9 mouse cellular contexts compared by ENCODE assay signal in the genomic region with DNA sequence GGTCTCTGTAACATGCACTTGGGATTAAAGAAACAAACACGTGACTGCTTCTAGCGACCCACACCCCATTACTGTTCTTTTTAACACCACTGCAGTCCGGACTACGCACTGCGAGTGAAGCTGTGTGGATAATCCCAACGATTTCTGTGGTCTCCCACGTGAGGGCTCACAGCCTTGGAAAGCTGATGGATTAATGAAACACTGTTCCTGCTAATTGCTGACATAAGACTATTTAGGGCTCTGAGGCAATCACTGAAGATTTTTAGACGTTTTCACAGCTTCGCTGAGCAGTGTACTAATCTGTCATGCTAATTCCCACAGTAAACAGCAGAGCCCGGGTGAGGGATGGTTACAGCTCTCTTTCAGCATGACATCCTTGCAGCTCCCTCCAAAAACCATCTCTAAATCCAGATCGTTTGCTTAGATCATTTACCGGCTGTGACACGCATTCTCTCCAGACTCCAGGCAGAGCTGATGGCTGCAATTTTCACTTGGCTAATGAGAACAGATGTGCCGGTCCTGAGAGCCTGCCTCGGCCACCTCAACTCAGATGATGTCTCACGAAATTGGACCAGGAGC.
DNase-seq lines count a peak whose midpoint lies in the region; ATAC-seq and TF ChIP-seq lines count a peak whose summit lies in the region.
"Had no signal": no experiment of that assay in that cellular context is flagged by ENCODE, and none has a peak within 500 bp of the region (broad histone marks: within the 10 kb centered on the region; RNA-seq: fewer than 3 reads in every experiment).

No protein-coding gene starts in this region.

- ATAC-seq in forebrain, embryonic 16.5 days, result peak; percentile 92

- H3K4me3 ChIP-seq in ES-E14 (ENCODE audit: insufficient read depth in 1 of 2, low read depth in 1 of 2, low read length in 2 of 2, poor library complexity in 1 of 2, severe bottlenecking in 1 of 2), result no peak overlapping the region
- peak overlapping the region; percentile 22; the same call in 1 of the 2 replicates for H3K4me3 ChIP-seq in forebrain, embryonic 16.5 days (replicated peaks; ENCODE audit: low read length)
- peak overlapping the region; percentile 21; the same call in 1 of the 2 replicates for H3K4me3 ChIP-seq in midbrain, embryonic 10.5 days

- no peaks in the 10 kb centered on the region for H3K27me3 ChIP-seq in forebrain, embryonic 16.5 days (replicated peaks; ENCODE audit: control insufficient read depth, insufficient read depth, low read length)
- H3K27me3 ChIP-seq in midbrain, embryonic 10.5 days (ENCODE audit: low read depth, poor library complexity, severe bottlenecking), result no peaks in the 10 kb centered on the region; the same call in 1 of the 2 replicates

- H3K9me3 ChIP-seq in ES-E14 (ENCODE audit: control insufficient read depth, insufficient read depth, low read depth, low read length), result no peaks in the 10 kb centered on the region
- H3K9me3 ChIP-seq in forebrain, embryonic 16.5 days (ENCODE audit: control insufficient read depth, low read length), result no peaks in the 10 kb centered on the region
- H3K9me3 ChIP-seq in midbrain, embryonic 10.5 days (replicated peaks), result no peaks in the 10 kb centered on the region

- H3K9ac ChIP-seq in ES-E14 (ENCODE audit: insufficient read depth, low read depth, low read length, poor library complexity, severe bottlenecking), result no peak overlapping the region
- H3K9ac ChIP-seq in forebrain, embryonic 16.5 days (replicated peaks; ENCODE audit: low read depth, low read length), result peak overlapping the region; percentile 35; the same call in 1 of the 2 replicates

- H3K4me2 ChIP-seq in forebrain, embryonic 16.5 days (ENCODE audit: low read length), result peak overlapping the region; percentile 51

- no peak overlapping the region for H3K27ac ChIP-seq in ES-E14 (ENCODE audit: insufficient read depth, low read depth, low read length, poor library complexity, severe bottlenecking)
- H3K27ac ChIP-seq in forebrain, embryonic 16.5 days (ENCODE audit: low read length), result peak overlapping the region; percentile 22; the same call in 1 of the 2 replicates
- 0 out of 2 replicates have a peak overlapping the region, but pooled peaks have one; percentile 13 for H3K27ac ChIP-seq in midbrain, embryonic 10.5 days (replicated peaks)

- DNase-seq in heart, adult 11 months, result peak; percentile 85
- no peak for DNase-seq in heart, adult 18-20 months
- DNase-seq in ES-E14 (ENCODE audit: low read depth, low spot score), result no peak
- peak; percentile 25 for DNase-seq in midbrain, embryonic 10.5 days (ENCODE audit: low spot score)
- no peak for DNase-seq in adrenal gland, postnatal 14 days
- no peak for DNase-seq in ovary, adult 18-20 months (ENCODE audit: low spot score)
- no peak for DNase-seq in ovary, postnatal 10 days (ENCODE audit: low spot score)
- DNase-seq: B cell, adult 2 months had no signal

- in situ Hi-C loops in ES-E14 (cut with MboI; ENCODE audit: low sequenced_read_pairs in 2 of 2, unreplicated experiment in 2 of 2), result no loop called here

- 3% methylated on average over 16 of the region's 16 CpGs for WGBS in forebrain, embryonic 16.5 days
- WGBS in midbrain, embryonic 10.5 days, result 25% methylated on average over 16 of the region's 16 CpGs

- H3K36me3 ChIP-seq in ES-E14 (ENCODE audit: control insufficient read depth, insufficient read depth, low read length, poor library complexity, severe bottlenecking), result no peaks in the 10 kb centered on the region
- H3K36me3 ChIP-seq in forebrain, embryonic 16.5 days (ENCODE audit: control insufficient read depth, insufficient read depth), result no peaks in the 10 kb centered on the region
- H3K36me3 ChIP-seq in midbrain, embryonic 10.5 days, result no peaks in the 10 kb centered on the region

- no peaks in the 10 kb centered on the region for H3K4me1 ChIP-seq in ES-E14 (ENCODE audit: control insufficient read depth in 2 of 2, insufficient read depth in 2 of 2, low read length in 2 of 2, poor library complexity in 1 of 2)
- H3K4me1 ChIP-seq in forebrain, embryonic 16.5 days (replicated peaks; ENCODE audit: control insufficient read depth, insufficient read depth, low read length), result peaks cover 12% of the 10 kb centered on the region
- H3K4me1 ChIP-seq in midbrain, embryonic 10.5 days, result peaks cover 21% of the 10 kb centered on the region

TF ChIP-seq in ES-E14, 5 proteins besides CTCF, POLR2A, EP300 and RAD21:
- 0 out of 2 replicates have a peak, but pooled peaks have one; percentile 7 for TF ChIP-seq MAFK (IDR thresholded peaks at IDR 0.05; ENCODE audit: insufficient read depth, low read depth, low read length)
- no peak for TF ChIP-seq ZC3H11A (IDR thresholded peaks at IDR 0.05; ENCODE audit: borderline replicate concordance, low read depth, low read length)

Comparison
In these comparisons a context has a peak if more than half of its experiments do, and no peak if none do; other contexts are left out.
1. DNase-seq: peak in heart, adult 11 months (single experiment) and midbrain, embryonic 10.5 days (single experiment); none in heart, adult 18-20 months (0 of 2), ES-E14 (single experiment), adrenal gland, postnatal 14 days (single experiment), ovary, adult 18-20 months (single experiment) and ovary, postnatal 10 days (single experiment).
2. H3K4me3 ChIP-seq: peak in forebrain, embryonic 16.5 days (single experiment) and midbrain, embryonic 10.5 days (single experiment); none in ES-E14 (0 of 2).